Mouse (Mus musculus) testis, adult 2 months (tissue): ENCODE measurements around the gene Sorbs2.

ENCODE experiments used
- CTCF ChIP-seq: fragments of 200-500 bp; IDR thresholded peaks from 2 replicates; pipeline ENCODE4 v1.5.1; 2012; ENCODE audit warnings: low read depth, mild to moderate bottlenecking, inconsistent platforms, low read length, moderate library complexity; ENCODE audit not compliant: control insufficient read depth, insufficient read depth, insufficient replicate concordance
- POLR2A ChIP-seq: fragments of 200-500 bp; IDR thresholded peaks from 2 replicates; pipeline ENCODE4 v1.6.1; 2012; ENCODE audit warnings: low read depth, mild to moderate bottlenecking, inconsistent platforms, low read length, moderate library complexity; ENCODE audit not compliant: control insufficient read depth

GRCm38 (mm10) chr8:45506376-45506775 is 1.2 kb upstream of the Sorbs2 start:
- TF ChIP-seq CTCF: no peak
- TF ChIP-seq POLR2A: no peak
